Mouse (Mus musculus) thymus, adult 18-20 months (tissue): Measurements from ENCODE around the gene Relt.
"Not testable (repeated sequence)": the region's sequence is repeated elsewhere in the genome, so short reads cannot be mapped to it uniquely, and the experiment has no call there.

ENCODE experiments used
- DNase-seq, 2 experiments: peaks; one replicate each; pipeline ENCODE4 v3.0.0; 2022; ENCODE audit warnings: mixed read lengths in 2 of 2

Relt gene

DNA sequence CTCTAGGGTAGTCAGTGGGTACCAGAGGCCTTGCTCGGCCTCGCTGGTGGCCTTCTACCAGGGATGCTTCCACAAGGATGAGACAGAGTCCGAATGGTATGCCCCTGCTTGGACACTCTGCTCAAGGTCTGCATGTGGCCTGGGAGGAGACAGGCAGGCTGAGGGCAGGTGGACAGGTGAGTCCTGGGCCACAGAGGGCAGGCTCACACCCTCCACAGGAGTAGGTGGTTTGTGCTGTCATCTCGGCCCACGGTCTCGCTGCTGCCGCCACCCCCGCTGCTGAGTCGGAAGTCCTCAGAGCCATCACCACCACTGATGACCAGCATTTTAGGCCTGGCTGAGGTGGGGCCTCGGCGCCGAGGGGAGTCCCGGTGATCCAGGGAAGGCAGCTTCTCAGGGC is 10.0 kb upstream of the Relt start:
- DNase-seq = no peak

DNA sequence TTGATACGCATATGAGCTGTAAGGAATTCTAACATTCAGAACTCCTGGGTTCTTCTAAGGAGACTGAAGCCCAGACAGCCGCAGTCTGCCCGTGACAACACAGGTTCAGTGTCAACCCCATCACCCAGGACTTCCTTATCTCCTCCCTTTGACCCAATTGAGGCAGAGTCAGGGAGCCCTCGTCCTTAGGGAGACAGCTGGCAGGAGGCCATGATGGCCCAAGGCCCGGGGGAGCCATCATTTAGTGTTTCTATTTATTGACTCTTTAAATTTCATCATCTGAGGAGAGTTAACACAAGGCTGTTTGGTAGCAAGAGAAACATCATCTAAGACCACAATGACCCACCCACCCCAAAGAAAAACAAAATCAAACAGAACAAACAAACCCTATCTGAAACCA is 8.6 kb upstream of the Relt start:
- no peak for DNase-seq

DNA sequence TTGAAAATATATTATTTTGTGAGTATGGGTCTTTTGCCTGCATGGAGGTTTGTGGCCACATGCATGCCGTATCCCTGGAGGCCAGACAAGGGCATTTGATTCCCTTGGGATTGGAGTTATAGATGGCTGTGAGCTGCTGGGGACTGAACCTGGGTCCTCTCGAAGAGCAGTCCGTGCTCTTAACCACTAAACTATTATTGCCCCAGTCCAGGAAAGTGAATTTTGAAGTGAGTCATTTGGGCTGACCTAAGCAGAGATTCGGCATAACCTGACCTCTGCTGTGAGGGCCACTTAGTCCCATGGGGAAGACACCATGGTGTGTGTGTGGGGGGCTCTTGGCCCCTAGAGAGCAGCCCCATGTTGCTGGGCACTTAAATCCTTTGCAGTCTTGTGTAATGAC is 8.1 kb upstream of the Relt start:
- DNase-seq = no peak

DNA sequence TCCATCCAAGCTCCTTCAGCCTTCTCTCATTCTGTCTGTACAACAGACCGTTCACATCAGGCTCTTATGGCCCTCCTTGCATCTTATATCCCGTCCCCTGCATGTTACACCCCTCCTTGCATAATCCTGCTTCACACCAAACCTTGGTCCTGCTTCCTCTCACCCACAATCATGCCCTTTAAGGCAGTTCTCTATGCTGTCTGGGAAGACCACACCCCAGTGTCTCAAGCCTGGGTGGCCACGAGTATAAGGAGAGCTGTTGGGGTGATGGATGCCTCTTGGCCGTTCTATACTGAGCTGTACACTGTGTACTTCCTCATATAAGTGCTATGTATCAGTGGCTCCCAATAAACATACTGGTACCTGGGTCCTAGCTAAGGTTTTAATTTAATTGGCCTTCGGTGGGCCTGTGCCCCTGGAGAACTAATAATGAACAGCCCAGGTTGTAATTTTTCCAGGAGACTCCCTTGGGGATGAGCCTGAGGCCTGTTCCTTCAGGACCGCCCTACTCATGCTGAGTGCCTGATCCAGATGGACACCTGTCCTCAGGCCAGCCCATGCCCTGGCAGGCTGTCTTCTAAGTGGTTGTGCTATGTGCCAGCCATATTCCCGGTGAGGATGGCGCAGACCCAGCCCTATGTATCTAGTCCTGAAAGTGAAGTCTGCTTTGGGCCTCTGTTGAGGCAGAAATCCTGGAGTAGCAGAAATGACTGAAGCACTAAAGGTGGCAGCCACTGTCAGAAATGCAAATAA is 6.8 kb upstream of the Relt start:
- DNase-seq = no peak

DNA sequence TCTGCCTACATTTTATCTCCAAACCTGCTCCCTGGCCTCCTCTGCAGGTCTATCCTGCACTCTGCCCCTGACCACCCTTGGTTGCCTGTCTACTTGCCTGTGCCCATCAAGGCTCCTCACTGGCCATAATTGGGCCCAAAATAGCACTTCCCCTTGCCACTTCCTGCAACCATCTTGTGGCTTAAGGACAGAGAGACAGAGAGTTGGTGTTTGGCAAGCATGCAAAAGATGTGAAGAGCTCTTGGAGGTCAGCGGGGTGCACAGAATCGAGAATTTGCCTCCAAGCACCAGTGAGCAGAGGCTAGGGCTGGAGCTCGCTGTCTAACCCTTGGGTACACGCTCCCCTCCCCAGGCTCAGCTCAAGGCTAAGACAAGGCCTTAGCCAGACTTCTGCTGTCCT is 5.3 kb upstream of the Relt start:
- no peak for DNase-seq

DNA sequence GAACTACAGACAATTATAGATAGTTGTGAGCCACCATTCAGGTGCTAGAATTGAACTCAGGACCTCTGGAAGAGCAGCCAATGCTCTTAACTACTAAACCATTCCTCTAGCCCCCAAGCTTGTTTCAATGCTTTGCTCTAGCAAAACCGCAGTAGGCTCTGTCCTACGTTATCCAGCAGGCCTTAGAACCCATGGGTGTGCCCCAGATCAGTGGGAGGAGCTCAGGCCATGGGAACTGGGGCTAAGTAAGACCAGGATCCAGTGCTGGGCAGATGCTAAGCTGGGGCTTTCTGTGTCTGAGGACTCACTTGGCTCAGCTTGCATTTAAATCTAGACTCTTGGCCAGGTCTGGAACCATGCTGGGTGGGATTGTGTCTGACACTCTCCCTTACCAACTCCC is 4.3 kb upstream of the Relt start:
- no peak for DNase-seq

DNA sequence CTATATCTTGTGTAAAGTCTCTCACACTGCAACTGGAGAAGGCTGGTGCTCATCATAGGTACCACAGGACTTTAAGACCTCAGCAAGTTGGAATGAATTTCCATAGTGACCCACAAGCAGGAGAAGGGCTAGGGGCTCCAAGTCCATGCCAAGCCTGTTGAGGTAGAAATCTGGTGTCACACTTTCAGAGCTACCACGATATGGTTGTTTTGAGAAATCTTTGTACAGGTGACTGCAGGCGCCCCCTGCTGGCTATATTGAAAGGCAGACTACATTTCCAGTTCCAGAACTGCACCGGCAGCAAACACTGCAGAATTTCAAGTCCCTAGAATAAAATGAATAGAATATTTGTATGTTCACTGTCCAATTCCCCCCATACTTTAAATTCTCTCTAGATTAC is 3.4 kb upstream of the Relt start:
- peak in 1 of 2 experiments; percentile 45 for DNase-seq

DNA sequence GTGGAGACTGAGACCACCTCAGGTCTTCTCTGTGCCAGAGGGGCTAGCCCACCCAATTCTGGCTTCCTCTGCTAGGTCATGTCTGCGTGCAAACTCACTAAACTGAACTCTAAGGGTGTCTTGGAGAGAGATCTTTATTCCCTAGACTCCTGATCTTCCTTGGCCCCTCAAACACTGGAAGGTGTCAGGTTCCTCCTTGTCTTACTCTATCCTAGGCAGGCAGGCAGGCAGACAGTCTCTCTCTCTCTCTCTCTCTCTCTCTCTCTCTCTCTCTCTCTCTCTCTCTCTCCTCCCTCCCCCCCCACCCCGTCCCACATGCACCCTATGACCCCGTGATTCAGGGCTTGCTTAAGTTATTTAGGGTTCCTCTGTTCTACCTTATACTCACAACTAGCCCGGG is 893 bp downstream of the Relt start:
- no peak for DNase-seq

DNA sequence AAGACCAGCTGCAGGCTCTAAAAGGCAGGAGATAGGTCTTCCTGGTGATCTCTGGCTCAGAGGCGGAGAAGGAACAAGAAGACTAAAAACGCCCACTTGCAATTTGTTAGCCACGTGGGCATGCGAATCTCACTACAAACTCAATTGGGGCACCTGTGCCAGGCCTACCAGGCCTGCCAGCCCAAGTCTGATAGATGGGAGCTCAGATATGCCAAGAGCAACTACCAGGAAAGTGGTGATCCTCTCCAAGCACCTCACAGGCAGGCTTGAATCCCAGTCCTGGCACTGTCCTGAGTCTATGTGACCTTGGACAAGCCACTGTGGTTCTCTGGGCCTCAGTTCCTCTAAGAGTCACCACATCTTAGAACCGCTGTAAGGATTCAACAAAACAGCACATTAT is 2.0 kb downstream of the Relt start:
- DNase-seq = no peak

DNA sequence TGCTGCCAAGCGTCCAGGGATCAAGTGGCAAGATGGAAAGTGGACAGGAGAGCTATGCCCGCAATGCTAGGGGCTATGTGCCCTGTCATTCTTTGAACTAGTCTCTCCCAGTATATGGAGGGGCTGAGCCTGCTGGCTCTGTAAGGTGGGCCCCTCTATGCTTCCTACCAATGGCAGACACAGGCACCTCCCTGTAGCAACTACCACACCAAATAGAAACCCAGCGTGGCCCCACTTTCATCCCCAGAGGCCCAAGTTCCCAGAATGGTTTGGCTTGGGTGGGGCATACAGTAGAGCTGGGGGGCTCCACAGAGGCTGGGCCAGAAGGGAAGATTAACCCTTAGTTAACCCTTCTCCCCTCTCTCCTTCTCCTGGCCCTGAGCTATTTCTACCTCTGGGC is 2.8 kb downstream of the Relt start:
- DNase-seq = no peak

DNA sequence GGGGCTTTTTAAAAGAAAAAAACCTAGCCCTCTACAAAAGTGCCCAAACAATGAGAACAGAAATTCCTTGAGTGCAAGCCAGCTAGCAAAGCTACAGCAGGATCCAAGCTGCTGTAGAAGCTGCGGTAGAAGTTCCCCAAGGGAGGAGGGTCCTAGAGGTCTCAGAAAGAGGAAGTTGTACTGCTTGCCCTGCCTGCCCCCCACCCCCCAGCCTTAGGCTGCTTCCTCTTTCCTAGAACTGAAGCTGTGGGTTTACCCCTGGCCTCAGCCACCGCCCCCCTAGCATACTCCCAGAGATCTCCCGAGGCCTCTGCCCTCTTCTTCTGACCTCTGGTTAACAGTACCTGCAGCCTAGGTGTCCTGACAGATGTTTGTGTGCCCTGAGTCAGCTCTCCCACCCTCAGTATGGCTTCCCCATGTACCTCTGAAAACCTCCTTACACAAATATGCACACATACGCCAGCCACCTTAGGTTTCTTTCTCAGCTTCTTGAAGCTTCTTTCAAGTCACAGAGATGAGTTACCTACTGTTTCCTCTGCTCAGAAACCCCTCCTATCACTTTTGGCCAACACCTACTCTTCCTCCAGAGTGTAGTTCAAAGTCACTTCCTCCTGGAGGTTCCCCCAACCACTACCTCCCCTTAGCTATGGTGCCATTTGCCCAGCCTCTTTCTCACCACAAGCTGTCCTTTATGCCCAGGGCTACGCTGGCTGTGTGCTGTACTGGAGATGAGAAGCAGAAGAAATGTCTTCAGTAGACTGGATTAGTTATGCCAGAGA is 7.3 kb downstream of the Relt start:
- peak; percentile 67 to 75 for DNase-seq

DNA sequence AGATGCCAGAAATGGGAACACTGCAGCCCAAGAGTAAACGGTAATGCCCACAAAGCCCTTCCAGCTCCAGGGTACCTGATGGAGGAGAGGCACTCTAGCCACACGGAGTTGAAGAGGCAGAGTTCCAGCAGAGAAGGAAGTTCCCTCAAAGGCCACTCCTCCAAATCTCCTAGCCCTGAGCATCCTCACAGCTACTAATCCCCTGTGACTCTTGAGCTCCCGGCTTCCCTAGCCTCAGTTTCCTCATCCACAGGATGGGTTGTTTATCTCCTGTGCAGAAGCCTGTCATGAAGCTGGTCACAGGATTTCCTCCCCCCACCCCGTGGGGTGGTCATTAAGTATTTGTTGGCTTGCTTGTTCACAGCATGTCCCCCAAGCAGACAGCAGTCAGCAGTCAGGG is 7.9 kb downstream of the Relt start:
- DNase-seq = no peak

DNA sequence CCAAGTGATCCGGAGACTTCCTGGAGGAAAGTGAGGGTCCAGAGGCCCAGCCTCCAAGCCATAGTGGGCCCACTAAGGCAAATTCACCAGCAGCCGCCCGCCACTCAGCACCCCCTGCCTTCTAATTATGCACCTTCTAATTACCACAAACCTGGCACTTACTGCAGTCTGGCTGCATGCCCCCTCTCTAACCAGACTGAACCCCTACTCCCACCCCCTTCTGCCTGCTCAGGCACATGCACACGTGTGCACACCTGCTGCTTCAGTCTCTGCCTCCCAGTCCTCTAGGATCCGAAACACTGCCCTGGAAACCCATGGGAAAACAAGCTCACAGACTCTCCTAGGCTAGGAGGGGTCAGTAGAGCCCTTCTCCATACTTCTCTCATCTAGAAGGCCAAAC is 8.4 kb downstream of the Relt start:
- DNase-seq = no peak

DNA sequence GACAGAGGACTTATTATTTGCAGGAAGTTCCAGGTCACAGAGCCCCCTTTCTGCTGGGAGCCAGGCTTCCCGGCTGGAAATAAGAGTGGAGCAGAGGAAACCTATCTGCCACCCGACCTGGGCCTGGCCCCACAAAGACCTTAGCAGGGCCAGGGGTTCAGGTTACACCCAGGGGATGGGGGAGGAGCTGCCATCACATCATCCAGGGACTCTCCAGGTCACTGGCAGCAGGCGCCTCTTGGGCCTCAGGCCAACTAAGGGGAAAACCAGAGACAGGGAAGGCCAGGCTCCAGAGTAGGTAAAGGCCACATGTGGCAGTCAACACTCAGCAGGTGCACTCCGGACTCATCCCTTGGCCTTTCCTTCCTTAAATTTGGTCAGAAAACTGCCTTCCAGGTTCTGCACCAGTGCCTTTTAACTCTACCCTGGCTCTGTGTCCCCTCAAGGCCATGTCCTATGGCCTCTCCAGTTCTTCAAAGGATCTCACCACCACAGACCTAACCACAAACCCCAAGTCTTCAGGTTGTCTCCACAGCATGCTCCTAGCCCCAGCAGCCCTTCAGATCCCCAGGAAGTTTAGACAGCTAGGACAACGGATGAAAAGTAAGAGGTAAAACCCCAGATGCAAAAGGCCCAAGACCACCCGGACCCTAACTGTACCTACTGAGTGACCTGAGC is 9.0 kb downstream of the Relt start:
- no peak for DNase-seq

DNA sequence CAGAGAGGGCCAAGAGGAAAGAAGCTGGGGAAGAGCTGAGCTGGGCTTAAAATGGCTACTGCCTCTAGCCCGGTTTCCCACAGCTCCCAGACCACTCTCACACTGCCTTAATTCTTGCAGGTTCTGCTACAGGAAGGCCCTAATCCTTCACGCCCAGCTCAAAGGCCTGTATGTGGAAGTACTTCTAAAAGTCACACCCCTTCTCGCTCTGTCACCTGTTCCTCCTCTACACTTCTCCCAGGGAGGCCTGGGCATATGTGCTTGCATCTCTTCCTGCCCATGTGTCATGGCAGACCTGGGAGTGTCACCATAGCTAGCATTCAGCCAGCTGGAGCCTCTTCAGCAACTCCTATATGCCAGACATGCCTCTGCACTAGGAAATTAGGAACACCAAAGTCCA is 9.8 kb downstream of the Relt start:
- DNase-seq = no peak

DNA sequence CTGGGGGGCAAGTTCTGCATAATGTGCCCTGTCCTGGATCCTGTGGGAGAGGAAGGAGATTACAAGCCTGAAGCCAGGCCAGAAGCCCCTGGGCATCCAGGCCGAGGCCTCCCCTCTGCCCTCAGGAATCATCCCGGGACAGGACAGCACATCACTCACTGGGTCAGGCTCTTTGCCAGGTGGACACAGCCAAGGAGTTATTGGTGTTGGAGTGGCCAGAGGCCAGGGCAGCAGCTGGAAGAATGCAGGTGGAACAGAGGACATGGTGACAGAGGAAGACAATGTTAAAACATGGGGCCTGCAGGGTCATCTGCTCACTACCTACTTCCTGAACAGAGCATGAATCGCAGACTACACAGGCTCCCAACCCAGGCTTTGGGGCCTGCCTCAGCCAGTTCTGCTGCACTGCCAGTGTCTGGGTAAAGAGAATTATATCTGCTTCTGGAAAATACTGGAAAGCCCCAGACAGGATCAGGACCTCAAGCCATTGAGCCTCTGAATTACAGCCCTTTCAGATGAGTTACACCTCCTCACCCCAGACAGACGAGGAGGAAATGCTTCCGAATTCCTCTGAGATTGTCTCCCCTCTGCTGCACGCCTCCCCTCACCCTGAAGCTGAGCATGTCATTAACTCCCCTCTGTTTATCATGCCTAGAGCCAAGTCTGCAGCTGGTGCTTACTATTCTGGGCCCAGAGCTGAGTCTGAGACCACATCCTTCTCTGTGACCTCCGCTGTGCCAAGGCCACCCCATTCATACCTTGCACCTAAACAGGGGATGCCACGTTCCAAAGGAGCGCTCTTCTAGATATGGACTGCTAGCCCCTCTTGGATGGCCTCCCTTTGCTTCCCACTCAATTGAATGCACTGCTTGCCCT is 11.5 kb downstream of the Relt start:
- no peak for DNase-seq

DNA sequence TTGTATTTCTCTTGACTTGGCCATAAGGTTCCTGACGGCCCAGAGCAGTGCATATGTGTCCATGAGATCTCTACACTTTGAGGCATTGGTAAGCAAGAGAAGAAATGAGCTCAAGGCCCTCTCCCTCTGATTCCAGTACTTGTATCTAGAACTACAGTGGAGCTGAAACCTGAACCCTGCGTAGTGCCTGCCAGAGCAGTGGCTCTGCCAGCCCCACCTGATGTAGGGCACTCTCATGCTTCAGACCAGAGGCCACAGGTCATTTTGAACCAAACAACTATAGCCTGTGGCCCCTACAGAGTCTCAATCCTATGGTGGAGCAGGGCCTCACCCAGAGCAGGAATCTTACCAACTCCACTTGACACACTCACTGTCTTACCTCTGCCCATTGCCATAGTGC is 13.7 kb downstream of the Relt start:
- DNase-seq = no peak

DNA sequence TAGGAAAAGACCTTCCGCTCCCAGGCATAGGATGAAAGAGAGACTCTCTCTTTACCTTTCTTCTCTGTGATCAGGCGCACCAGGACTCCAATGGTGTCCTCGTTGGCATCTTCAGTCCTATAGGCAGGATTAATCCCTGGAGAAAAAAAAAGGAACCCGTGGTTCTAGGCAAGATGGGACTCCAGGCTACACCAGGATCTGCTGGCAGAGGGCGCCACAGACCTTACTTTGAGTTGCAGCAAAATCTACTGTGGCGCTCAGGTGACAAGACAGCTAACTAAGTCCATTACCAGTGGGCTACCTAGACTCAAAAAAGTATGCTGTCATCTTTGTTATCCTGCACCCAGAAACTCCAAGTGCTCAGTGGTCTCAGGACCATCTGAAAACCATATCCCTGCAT is 14.5 kb downstream of the Relt start:
- peak; percentile 36 to 57 for DNase-seq

DNA sequence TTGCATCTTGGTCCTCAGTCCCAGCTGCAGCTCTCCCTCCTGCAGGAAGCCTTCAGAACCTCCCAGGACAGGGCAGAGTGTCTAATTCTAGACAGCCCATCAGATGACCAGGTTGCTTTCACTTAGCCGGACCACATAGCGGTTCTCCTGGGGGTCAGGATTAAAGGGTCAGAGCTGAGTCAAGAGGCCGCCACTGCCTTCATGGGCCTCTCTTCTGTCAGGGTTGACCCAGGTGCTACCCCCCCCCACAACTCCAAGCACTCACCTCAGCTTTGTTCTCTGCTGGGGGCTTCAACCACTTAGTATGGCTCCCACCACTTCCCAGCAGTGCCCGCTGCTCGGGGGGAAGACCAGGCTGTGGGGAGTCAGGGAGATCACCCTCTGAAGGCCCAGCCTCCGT is 16.1 kb downstream of the Relt start:
- DNase-seq = no peak

DNA sequence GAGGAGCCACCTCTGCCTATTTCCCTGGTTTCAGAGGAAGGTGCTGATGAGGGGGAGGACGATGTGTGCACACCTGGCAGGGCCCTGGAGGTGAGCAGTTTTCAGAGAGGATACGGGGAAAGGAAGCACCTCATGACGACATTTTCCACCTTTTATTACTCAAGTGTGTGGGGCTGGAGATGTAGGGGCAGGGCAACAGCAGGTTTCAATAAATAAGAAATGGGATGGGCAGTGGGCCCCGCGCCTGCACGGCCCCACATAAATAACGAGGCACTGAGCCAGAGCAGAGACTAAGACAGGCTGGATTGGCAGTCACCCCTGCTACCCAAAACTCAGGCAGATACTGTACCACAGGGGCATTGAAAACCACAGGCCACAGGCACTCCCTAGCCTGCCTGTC is 17.2 kb downstream of the Relt start:
- DNase-seq = not testable (repeated sequence)

DNA sequence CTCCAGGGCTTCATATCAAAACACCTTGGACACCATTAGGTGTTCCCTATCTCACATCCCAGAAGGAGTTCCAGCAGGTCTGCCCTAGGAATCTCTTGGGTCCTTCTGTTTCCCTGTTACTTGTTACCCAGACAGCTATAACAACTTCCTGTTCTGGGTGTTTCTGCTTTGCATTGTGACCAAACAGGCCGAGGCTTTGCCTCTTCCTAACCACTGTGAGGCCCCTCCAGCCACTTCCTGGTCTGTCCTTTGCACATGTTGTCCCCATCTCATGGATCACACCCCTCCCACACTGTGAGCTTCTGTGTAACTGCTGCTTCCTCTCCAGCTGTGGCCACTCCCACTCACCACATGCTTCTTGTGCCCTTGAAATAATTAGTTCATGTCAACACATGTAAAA is 17.8 kb downstream of the Relt start:
- no peak for DNase-seq

DNA sequence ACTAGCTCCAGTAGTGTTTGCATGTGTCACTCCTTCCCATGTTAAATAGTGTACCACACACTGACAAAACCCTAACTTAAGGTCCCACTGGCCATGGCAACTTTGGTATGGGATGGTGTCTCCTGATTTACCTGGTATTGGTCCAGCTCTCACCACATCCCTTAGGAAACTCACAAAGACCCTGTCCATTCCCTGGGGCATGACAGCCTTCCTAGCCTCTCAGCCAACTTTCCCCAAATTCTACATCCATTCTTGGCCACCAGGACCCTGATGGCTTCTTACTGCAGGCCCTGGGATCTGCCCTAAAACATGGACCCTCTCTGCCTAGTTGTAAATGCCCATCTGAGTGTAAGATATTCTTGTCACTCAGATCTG is 18.2 kb downstream of the Relt start:
- DNase-seq = no peak

DNA sequence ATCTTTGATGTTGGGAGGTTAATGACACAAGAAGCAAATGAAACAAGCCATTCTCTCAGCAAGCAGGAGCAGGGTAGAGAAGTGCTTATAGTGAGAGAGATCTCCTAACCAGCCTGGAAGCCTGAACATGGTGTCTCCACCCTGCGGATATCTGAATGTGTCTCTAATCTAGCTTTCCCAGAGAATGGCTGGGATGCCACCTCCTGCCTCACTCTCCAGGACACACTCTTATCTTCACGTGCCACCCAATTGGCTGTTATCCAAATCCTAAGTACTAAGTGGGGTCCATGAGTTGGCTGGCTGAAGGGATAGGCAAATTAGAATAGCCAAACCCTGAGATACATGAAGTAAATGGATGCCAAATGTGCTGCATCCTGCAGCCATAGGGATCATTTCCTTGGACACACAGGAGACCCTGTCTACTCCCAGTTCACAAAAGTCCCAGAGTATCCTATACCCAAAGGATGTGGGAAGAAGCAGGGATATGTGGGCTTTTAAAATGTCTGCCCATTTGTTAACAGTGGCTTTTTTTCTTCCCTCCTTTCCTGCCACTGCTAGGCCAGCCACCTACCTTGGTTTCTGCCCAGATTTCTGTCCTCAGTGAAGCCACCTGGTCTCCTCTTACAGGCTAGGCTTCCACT is 18.7 kb downstream of the Relt start:
- DNase-seq = no peak
